Mouse (Mus musculus): ENCODE data around the gene Etnk1. TPM values are rescaled to one million over a fixed set of nuclear protein-coding genes. Genes with fewer than 3 reads are reported as not detected.

The Etnk1 gene
- polyA plus RNA-seq, 1 experiment from 2014 or later, result 17.5 TPM

DNA sequence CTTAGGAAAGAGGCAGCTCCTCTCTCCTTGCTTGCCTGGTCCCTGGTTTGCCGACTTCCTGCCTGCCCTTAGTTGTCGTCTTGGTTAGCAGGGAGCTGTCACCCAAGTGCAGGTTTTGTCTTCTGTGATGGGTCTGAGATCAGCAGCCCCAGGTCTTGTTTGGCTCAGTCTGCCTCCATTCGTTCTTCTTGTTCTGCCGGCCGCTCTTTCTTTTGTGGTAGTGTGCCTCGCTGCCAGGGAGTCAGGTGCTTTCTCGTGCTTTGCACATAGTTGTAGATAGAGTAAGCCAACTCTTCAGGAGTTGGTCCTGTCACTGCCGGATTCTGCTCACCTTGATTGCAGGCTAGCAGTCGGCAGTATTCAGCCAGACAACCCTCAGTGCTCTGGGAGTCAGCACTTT lies 9.6 kb downstream of the Etnk1 start:
- no peak for ATAC-seq
- Histone ChIP-seq H3K4me2 (no peak overlapping the region), H3K27ac (no peak overlapping the region), H3K4me1 (peaks cover 14% of the 10 kb centered on the region; the same call in 1 of the 2 replicates), H3K36me3 (peaks cover 63% of the 10 kb centered on the region), H3K4me3 (no peak overlapping the region), H3K27me3 (replicated peaks) (no peaks in the 10 kb centered on the region), H3K9ac (no peak overlapping the region), H3K9me3 (replicated peaks) (no peaks in the 10 kb centered on the region)
- WGBS (ENCODE audit: insufficient replicate concordance), result 81% methylated on average over 9 of the region's 9 CpGs

DNA sequence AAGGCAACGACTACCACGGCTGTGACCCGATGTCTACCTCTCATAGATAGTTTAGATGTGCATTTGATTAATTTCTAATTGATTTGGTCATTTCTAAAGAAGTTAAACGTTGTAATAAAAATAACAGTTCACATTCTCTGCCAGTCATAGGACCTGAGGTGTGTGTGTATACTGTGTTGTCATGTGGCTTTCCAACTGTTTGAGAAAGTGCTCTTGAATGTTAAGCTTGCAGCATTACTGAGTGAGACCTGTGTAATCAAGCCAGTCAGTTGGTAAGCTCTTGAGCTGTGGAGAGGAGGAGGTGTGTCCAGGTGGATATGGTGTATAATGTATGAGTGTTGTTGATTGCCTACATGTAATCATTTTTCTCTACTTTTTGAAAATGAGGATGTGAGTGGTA lies 12.2 kb downstream of the Etnk1 start:
- H3K4me2 ChIP-seq, result no peak overlapping the region
- H3K9me3 ChIP-seq (replicated peaks), result no peaks in the 10 kb centered on the region
- H3K4me1 ChIP-seq, result 0 out of 2 replicates have a peak, but pooled peaks cover 6% of the 10 kb centered on the region
- no peak overlapping the region for H3K27ac ChIP-seq
- ATAC-seq, result no peak; the same call in 1 of the 2 replicates
- peaks cover 65% of the 10 kb centered on the region for H3K36me3 ChIP-seq
- 69% methylated on average over 4 of the region's 4 CpGs for WGBS (ENCODE audit: insufficient replicate concordance)
- no peak overlapping the region for H3K9ac ChIP-seq
- H3K4me3 ChIP-seq, result no peak overlapping the region
- H3K27me3 ChIP-seq (replicated peaks), result no peaks in the 10 kb centered on the region

DNA sequence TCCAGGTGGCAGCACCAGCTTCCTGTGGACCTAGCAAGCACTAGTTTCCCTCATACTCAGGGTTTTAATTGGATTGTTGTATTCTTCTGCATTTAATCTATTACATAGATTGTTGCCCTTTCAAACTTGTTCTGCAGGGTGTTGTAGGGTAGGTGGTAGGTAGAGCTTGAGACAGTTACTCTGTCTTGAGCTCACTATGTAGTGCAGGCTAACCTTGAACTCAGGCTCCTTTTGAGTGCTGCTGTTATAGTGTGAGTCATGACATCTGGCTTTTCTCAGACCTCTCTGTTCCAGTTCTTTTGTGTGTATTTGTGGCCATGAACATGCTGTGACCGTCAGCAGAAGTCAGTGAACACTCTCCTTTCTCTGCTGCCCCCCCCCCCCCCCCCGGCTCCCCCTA lies 12.7 kb downstream of the Etnk1 start:
- no peak overlapping the region for H3K9ac ChIP-seq
- H3K9me3 ChIP-seq (replicated peaks), result no peaks in the 10 kb centered on the region
- H3K36me3 ChIP-seq, result peaks cover 68% of the 10 kb centered on the region
- no peak overlapping the region for H3K4me2 ChIP-seq
- no peak for ATAC-seq
- 69% methylated on average over 2 of the region's 2 CpGs for WGBS (ENCODE audit: insufficient replicate concordance)
- no peaks in the 10 kb centered on the region for H3K27me3 ChIP-seq (replicated peaks)
- no peak overlapping the region for H3K4me3 ChIP-seq
- 0 out of 2 replicates have a peak, but pooled peaks cover 5% of the 10 kb centered on the region for H3K4me1 ChIP-seq
- H3K27ac ChIP-seq, result no peak overlapping the region

DNA sequence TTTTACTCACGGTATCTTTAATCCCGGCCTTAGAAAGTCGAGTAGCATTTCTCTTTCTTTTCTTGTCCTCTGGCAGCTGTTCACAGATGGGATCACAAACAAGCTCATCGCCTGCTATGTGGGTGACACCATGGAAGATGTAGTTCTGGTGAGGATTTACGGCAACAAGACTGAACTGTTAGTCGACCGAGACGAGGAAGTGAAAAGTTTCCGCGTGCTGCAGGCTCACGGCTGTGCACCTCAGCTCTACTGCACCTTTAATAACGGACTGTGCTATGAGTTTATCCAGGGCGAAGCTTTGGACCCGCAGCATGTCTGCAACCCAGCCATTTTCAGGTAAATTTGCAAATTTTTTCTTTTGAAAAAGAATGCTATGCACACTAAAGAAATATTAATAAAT lies 13.5 kb downstream of the Etnk1 start:
- no peaks in the 10 kb centered on the region for H3K27me3 ChIP-seq (replicated peaks)
- peaks cover 74% of the 10 kb centered on the region for H3K36me3 ChIP-seq
- H3K9ac ChIP-seq, result no peak overlapping the region
- no peaks in the 10 kb centered on the region for H3K9me3 ChIP-seq (replicated peaks)
- 81% methylated on average over 14 of the region's 14 CpGs for WGBS (ENCODE audit: insufficient replicate concordance)
- H3K4me1 ChIP-seq, result no peaks in the 10 kb centered on the region
- ATAC-seq, result no peak
- H3K4me3 ChIP-seq, result no peak overlapping the region
- no peak overlapping the region for H3K27ac ChIP-seq
- no peak overlapping the region for H3K4me2 ChIP-seq

DNA sequence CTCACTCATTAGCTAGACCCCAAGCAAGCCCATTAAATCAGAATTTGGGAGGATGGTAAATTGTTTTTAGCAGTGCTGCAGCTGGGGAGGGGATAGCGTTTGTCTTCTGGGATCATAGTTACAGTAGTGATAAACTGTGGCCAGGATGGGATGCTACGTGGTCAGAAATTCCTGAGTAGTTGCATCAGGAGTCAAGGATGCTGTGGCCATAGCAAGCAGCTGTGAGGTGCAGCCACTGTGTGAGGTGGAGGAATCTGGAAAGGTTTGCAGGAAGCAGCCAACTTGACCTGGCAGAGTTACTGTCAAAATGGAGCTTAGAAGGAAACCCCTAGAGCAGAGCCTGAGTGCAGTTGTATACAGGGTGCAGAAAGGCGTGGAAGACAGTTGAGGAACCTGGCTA lies 17.1 kb downstream of the Etnk1 start:
- Histone ChIP-seq H3K9me3 (replicated peaks) (no peaks in the 10 kb centered on the region), H3K9ac (no peak overlapping the region), H3K27me3 (replicated peaks) (no peaks in the 10 kb centered on the region), H3K4me1 (no peaks in the 10 kb centered on the region), H3K4me2 (no peak overlapping the region), H3K4me3 (no peak overlapping the region), H3K36me3 (peaks cover 80% of the 10 kb centered on the region), H3K27ac (no peak overlapping the region)
- WGBS (ENCODE audit: insufficient replicate concordance), result 72% methylated on average over 3 of the region's 3 CpGs
- ATAC-seq, result no peak

DNA sequence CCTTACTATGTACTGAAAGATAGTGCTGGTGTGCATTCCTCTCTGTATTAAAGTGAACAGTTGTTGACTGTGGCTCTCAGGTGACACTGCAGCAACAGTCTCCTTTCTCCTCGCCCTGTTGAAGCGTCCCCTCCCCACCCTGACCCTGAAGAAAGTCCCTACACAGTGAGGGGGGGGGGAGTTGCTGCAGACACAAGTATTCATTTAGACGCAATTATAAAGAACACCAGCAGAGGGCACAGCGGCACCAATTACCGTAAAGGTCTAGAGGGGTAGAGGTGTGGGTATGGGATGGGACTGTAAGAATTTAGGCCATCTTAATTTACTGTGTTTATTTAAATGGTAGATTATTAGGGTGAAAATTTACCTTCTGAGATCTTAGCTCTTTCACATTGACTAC lies 17.7 kb downstream of the Etnk1 start:
- WGBS (ENCODE audit: insufficient replicate concordance), result 67% methylated on average over 5 of the region's 5 CpGs
- Histone ChIP-seq H3K36me3 (peaks cover 79% of the 10 kb centered on the region), H3K9ac (no peak overlapping the region), H3K4me3 (no peak overlapping the region), H3K27ac (no peak overlapping the region), H3K4me1 (no peaks in the 10 kb centered on the region), H3K4me2 (no peak overlapping the region), H3K27me3 (replicated peaks) (no peaks in the 10 kb centered on the region), H3K9me3 (replicated peaks) (no peaks in the 10 kb centered on the region)
- no peak for ATAC-seq

DNA sequence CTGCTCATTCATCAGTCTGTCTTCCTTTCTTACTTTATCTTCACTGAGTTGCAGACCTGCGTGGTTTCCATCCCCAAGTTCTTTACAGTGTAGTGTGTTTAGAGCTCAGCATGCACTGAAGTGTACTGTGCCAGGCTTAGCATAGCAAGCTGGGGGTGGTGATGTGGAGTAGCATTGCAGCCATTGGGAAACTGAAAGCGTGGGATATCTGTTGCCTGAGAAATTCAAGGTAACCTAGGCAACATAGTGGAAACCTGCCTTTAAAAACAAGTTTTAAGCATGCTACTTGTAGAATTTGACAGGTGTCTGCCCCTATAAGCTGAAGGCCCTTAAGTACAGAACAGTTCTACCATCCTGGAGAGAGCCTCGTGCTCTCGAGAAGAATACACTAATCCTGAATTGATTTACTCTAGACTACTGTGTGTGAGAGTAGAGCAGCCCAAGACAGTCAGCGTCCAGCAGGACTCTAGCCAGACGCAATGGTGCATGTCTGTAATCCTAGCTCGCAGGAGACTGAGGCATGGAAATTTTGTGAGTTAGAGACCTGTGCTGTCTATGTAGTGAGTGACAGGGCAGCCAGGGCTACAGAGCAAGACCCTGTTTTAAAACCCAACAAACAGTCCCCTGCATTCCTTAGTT lies 23.9 kb downstream of the Etnk1 start:
- Histone ChIP-seq H3K4me2 (no peak overlapping the region), H3K9me3 (replicated peaks) (no peaks in the 10 kb centered on the region), H3K27ac (no peak overlapping the region), H3K36me3 (peaks cover 69% of the 10 kb centered on the region), H3K4me1 (no peaks in the 10 kb centered on the region), H3K9ac (no peak overlapping the region), H3K4me3 (no peak overlapping the region), H3K27me3 (replicated peaks) (no peaks in the 10 kb centered on the region)
- 83% methylated on average over 7 of the region's 7 CpGs for WGBS (ENCODE audit: insufficient replicate concordance)
- ATAC-seq, result no peak

DNA sequence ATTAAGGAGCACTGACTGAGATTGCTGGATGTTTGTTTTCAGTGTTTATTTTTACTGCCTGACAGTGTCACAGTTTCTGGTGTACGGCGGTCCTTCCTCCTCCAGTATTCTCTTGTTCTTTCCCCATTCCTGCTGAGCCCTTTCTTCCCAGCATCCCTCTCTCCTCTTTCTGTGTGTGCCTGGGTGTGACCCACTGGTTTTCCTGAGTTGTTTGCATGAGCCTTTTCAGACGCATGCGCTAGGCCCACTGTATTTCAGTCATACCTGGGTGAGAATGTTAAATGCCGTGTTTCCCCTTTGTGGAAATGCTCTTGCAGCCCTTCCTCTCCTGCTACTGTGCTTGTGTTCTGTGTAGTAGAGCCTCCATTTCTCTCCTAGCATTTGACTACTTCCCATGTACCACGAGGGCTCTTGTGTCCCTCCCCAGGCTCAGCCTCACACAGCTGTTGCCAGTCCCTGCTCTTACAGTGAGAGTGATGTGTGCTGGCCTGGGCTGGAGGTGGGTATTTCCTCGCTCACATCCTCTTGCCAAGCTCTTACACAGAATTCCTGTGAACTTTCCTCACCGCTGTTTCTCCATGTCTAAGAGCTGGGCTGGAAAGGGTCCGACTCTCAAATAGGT lies 24.6 kb downstream of the Etnk1 start:
- Histone ChIP-seq H3K27ac (no peak overlapping the region), H3K4me1 (no peaks in the 10 kb centered on the region), H3K4me3 (no peak overlapping the region), H3K4me2 (no peak overlapping the region), H3K9ac (no peak overlapping the region), H3K27me3 (replicated peaks) (no peaks in the 10 kb centered on the region), H3K36me3 (peaks cover 70% of the 10 kb centered on the region), H3K9me3 (replicated peaks) (no peaks in the 10 kb centered on the region)
- no peak for ATAC-seq
- 77% methylated on average over 9 of the region's 9 CpGs for WGBS (ENCODE audit: insufficient replicate concordance)

DNA sequence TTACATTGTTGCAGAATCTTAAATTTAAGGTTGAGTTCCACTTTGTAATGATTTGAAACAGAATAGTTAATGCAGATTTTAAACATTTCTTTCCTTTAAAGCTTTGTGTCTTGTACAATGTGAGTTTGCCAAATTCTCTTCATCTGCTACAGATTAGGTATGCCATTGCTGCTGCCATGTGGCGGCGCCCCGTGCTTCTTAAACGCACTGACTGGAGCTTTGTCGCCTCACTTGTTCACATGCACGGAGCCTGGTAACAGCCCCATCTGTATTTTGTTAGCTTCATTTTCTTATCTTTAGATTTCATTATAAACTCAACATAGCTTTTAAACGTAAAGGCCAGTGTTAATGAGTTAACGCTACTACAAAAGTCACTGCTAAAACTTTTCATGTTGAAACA lies 25.7 kb downstream of the Etnk1 start:
- 85% methylated on average over 8 of the region's 8 CpGs for WGBS (ENCODE audit: insufficient replicate concordance)
- Histone ChIP-seq H3K27ac (no peak overlapping the region), H3K4me3 (no peak overlapping the region), H3K27me3 (replicated peaks) (no peaks in the 10 kb centered on the region), H3K9ac (no peak overlapping the region), H3K9me3 (replicated peaks) (no peaks in the 10 kb centered on the region), H3K36me3 (peaks cover 77% of the 10 kb centered on the region), H3K4me1 (no peaks in the 10 kb centered on the region), H3K4me2 (no peak overlapping the region)
- ATAC-seq, result no peak

DNA sequence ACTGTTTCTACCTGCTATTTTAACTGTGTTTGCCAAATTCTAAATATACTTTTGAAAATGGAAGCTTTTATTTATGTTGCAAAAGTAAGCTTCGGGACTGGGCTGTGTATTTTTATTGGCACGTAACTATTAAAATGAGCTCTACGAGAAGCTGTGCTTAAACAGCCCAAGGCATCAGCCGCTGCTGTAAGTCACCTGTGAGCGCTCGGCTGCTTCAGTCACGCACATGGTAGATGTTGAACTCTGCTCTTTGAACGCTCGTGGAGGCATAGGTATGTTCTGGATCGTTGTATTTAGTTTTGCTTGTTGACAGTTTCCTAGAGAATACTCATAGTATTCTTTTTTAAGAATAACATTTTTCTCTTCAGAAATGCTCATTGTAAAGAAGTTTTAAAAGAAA lies 26.1 kb downstream of the Etnk1 start:
- Histone ChIP-seq H3K27me3 (replicated peaks) (no peaks in the 10 kb centered on the region), H3K36me3 (peaks cover 81% of the 10 kb centered on the region), H3K27ac (no peak overlapping the region), H3K4me2 (no peak overlapping the region), H3K9me3 (replicated peaks) (no peaks in the 10 kb centered on the region), H3K4me3 (no peak overlapping the region), H3K9ac (no peak overlapping the region), H3K4me1 (no peaks in the 10 kb centered on the region)
- ATAC-seq, result no peak
- whole genome bisulfite sequencing (ENCODE audit: insufficient replicate concordance), result 86% methylated on average over 10 of the region's 10 CpGs

DNA sequence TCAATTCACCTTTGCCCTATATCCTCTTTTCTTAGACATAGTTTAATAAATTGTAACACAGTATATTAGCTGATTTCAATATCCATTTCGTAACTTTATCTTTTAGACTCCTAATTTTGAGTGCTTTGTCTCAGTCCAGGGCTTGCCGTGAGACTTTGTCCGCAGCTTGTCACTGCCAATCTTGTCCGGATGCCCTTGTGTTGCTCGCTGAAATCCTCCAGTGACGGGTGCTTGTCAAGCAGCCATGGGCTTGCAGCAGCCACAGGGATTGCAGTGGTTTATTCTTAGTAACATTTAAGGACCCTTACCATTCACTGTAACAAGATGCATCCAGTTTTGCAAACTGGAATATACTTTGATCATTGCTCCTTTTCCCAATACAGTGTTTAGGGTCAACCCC lies 26.6 kb downstream of the Etnk1 start:
- no peak for ATAC-seq
- Histone ChIP-seq H3K9ac (no peak overlapping the region), H3K36me3 (peaks cover 82% of the 10 kb centered on the region), H3K4me3 (no peak overlapping the region), H3K4me2 (no peak overlapping the region), H3K9me3 (replicated peaks) (no peaks in the 10 kb centered on the region), H3K27me3 (replicated peaks) (no peaks in the 10 kb centered on the region), H3K4me1 (no peaks in the 10 kb centered on the region), H3K27ac (no peak overlapping the region)
- WGBS (ENCODE audit: insufficient replicate concordance), result 86% methylated on average over 6 of the region's 6 CpGs

DNA sequence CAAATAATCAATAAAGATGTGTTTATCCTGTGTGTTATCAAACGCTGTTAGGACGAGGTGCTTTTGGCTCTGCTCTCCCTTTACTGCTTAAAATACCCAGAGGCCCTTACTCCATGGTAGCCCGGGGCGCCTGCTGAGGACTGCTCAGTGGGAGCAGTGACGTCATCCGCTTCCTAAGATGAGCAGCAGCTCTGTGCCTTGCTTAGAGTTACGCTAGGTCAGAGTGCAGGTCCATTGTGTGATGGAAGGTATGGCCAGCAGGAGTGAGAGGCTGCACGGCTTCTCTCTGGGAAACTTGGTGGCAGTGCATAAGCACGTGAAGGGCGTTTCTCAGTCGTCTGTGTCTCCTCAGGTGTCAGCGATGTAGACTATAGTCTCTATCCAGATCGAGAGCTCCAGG lies 30.0 kb downstream of the Etnk1 start:
- Histone ChIP-seq H3K4me1 (no peaks in the 10 kb centered on the region), H3K4me3 (no peak overlapping the region), H3K4me2 (no peak overlapping the region), H3K27ac (no peak overlapping the region), H3K9me3 (replicated peaks) (no peaks in the 10 kb centered on the region), H3K27me3 (replicated peaks) (no peaks in the 10 kb centered on the region), H3K9ac (no peak overlapping the region), H3K36me3 (peaks cover 83% of the 10 kb centered on the region)
- no peak for ATAC-seq
- 89% methylated on average over 13 of the region's 13 CpGs for WGBS (ENCODE audit: insufficient replicate concordance)

DNA sequence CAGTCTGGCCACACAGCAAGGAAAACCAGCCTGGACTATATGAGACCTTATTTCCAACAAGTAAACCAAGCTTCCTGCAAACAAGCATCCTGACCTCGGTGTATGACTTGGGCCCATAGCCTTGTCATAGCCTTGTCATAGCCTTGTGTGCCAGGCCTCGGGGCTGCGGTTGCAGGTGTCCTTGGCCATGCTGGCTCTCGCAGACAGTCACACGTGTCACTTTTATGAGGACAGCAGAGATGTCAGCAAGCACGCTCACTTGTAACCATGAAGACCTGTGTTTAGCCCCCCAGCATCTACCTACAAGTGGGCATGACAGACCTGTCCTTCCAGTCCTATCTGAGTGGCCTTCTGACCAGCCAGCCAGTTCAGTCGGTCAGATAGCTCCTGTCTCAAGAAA lies 31.4 kb downstream of the Etnk1 start:
- peaks cover 91% of the 10 kb centered on the region for H3K36me3 ChIP-seq
- no peak overlapping the region for H3K9ac ChIP-seq
- WGBS (ENCODE audit: insufficient replicate concordance), result 90% methylated on average over 7 of the region's 7 CpGs
- H3K27ac ChIP-seq, result no peak overlapping the region
- H3K4me1 ChIP-seq, result no peaks in the 10 kb centered on the region
- no peak overlapping the region for H3K4me2 ChIP-seq
- no peak for ATAC-seq
- no peak overlapping the region for H3K4me3 ChIP-seq
- H3K27me3 ChIP-seq (replicated peaks), result no peaks in the 10 kb centered on the region
- no peaks in the 10 kb centered on the region for H3K9me3 ChIP-seq (replicated peaks)
